Mouse (Mus musculus) c-Kit-positive CD71-positive TER-119-negative erythroid progenitor cells, embryonic 14.5 days (primary cell): ENCODE results near the gene Sptbn2.
"Not testable (repeated sequence)": the region's sequence is repeated elsewhere in the genome, so short reads cannot be mapped to it uniquely, and the experiment has no call there.

Experiments
- DNase-seq: peaks from one replicate; pipeline ENCODE4 v3.0.0-alpha.2; 2013; ENCODE audit warnings: low read depth

Gene Sptbn2

DNA sequence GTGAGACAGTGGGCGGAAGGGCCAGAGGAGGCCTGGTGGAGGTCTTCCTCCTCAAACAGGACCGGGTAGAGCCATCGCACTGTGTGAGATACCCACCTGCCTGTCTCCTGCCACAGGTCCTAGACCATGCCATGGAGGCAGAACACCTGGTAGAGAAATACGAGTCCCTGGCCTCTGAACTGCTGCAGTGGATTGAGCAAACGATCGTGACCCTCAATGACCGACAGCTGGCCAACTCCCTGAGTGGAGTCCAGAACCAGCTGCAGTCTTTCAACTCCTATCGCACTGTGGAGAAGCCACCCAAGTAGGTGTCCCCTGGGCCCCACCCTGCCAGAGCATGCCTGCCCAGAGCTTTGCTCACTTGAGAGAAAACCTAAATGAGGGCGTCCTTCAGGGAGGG is 18.2 kb downstream of the Sptbn2 start:
- no peak for DNase-seq

DNA sequence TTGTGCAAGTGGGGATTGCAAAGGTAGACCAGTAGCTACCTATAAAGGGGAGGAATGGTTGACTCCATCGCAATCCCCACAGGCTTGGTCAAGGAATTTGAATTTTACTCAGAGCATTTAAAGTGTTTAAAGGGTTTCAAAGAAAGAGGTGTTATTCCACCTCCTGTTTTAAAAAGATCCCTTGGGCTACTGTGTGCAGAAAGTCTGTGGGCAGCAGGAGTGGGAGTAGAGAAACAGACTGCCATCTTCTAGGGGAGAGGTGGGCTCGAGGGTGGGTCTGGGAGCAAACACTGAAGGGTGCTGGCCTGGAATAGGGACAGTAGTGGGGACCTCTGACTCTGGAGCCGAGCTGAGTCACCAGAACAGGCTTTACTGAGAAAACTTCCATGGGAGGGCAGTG is 22.1 kb downstream of the Sptbn2 start:
- no peak for DNase-seq

DNA sequence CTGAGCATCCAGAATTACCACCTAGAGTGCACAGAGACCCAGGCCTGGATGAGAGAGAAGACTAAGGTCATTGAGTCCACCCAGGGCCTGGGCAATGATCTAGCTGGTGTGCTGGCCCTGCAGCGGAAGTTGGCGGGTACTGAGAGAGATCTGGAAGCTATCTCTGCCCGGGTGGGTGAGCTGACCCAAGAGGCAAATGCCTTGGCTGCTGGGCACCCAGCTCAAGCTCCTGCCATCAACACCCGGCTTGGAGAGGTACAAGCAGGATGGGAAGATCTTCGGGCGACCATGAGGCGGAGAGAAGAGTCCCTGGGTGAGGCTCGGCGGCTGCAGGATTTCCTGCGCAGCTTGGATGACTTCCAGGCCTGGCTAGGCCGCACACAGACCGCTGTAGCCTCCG is 26.9 kb downstream of the Sptbn2 start:
- DNase-seq = no peak

DNA sequence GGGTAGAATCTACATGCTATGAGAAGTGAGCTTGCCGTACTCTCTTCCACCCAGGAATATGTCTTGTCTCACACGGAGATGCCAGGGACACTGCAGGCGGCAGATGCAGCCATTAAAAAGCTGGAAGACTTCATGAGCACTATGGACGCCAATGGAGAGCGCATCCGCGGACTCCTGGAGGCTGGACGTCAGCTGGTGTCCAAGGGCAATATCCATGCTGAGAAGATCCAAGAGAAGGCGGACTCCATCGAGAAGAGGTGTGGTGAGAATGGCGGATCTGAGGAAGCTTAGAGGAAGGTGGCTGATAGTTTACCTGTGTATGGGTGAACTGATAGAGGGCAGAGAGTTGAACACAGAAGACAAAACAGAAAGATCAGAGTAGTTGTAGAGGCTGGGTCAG is 28.1 kb downstream of the Sptbn2 start:
- DNase-seq = no peak

DNA sequence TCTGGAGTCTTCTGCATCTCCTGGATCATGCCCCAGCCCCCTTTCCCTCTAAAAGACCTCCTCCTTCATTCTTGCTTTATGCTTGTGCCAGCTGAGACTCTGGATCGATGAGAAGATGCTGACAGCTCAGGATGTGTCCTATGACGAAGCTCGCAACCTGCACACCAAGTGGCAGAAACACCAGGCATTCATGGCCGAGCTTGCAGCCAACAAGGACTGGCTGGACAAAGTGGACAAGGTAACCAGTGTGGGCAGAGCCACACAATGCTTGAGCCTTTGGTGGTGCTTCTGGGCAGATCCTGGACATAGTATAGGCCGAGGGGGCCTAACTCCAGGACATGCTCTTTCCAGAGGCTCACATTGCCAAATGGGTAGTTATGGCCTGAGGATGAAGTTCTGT is 28.8 kb downstream of the Sptbn2 start:
- no peak for DNase-seq

DNA sequence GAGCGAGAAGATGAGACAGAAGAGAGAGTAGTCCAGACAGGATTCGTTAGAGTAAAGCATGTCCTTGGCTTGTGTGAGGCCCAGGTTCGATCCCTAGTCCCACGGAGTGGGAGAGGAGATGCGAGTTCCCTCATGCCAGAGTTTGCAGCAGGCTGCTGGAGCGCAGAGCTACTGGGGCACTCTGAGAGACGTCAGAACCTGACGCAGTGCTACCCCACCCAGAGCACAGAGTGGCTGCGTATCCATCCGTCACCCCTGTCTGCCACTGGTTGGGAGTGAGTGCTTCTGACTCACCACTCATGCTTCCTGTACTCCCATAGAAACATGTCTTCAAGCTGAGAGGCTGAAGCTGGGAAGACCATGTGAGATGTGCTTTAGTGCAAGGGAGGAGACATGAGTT is 30.5 kb downstream of the Sptbn2 start:
- DNase-seq = no peak

DNA sequence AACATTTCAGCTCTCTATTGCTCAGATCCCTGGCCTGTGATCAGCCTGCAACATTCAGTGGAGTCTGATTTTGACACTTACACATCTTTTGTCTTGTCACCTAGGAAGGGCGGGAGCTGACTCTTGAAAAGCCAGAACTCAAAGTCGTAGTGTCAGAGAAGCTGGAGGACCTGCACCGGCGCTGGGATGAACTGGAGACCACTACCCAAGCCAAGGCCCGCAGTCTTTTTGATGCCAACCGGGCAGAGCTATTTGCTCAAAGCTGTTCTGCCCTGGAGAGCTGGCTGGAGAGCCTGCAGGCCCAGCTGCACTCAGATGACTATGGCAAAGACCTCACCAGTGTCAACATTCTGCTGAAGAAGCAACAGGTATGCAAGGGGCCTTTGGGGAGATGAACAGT is 31.3 kb downstream of the Sptbn2 start:
- no peak for DNase-seq

DNA sequence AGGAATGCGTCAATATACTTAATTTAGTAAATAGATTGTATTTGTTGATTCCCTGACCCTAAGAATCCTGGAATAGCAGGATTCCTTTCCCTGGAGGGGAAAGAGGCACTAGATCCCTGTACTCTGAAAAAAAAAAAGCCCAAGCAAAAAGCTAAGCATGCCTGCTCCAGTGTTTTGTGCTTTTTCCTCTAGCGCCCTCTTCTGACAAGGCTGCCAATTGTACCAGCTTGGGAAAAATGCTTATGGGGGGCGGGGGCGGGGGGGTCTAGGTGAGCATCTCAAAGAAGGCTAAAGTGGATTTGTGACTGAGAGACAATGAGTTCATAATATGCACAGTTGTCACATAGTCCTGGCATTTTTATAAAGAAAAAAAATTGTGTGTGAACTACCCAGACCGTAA is 32.6 kb downstream of the Sptbn2 start:
- no peak for DNase-seq

DNA sequence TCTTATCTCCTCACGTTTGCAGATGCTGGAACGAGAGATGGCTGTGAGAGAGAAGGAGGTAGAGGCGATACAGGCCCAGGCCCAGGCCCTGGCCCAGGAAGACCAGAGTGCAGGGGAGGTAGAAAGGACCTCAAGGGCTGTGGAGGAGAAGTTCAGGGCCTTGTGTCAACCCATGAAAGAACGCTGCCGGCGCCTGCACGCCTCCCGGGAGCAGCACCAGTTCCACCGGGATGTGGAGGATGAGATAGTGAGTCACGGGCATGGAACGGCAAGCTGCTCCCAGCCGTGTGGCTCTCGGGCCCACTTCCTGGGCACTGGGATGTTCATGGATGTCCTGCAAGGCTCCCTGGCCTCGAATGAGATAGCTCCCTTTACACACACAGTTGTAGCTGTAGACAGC is 33.1 kb downstream of the Sptbn2 start:
- no peak for DNase-seq

DNA sequence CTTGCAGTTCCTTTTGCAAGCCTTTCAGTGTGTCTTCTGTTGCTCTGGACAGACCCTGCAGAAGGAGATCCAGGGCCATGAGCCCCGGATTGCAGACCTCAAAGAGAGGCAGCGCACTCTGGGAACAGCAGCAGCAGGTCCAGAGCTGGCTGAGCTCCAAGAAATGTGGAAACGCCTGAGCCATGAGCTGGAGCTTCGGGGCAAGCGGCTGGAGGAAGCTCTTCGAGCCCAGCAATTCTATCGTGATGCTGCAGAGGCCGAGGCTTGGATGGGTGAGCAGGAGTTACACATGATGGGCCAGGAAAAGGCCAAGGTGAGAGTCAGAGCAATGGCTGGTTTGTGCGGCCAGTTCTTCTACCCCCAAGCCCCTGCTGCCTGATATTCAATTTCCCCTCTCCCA is 34.1 kb downstream of the Sptbn2 start:
- no peak for DNase-seq

DNA sequence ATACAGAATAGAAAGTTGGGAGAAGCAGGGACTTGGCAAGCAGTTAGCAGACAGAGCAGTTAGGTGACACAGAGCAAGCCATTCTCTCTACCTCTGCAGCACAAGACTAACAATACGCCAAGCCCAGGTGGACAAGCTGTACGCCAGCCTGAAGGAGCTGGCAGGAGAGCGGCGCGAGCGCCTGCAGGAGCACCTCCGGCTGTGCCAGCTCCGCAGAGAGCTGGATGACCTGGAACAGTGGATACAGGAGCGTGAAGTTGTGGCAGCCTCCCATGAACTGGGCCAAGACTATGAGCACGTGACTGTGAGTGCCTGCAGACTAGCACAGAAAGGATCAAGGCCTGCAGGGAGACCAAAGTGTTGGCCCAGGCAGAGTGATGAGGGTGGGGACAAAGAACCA is 34.7 kb downstream of the Sptbn2 start:
- DNase-seq = no peak

DNA sequence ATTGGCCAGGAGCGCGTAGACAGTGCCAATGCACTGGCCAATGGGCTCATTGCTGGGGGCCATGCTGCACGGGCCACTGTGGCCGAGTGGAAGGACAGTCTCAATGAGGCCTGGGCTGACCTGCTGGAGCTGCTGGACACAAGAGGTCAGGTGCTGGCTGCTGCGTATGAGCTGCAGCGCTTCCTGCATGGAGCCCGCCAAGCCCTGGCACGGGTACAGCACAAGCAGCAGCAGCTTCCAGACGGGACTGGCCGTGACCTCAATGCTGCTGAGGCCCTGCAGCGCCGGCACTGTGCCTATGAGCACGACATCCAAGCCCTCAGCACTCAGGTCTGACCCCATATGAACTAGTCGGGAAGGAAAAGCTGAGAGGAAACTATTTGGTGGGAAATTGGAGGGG is 35.6 kb downstream of the Sptbn2 start:
- DNase-seq = no peak

DNA sequence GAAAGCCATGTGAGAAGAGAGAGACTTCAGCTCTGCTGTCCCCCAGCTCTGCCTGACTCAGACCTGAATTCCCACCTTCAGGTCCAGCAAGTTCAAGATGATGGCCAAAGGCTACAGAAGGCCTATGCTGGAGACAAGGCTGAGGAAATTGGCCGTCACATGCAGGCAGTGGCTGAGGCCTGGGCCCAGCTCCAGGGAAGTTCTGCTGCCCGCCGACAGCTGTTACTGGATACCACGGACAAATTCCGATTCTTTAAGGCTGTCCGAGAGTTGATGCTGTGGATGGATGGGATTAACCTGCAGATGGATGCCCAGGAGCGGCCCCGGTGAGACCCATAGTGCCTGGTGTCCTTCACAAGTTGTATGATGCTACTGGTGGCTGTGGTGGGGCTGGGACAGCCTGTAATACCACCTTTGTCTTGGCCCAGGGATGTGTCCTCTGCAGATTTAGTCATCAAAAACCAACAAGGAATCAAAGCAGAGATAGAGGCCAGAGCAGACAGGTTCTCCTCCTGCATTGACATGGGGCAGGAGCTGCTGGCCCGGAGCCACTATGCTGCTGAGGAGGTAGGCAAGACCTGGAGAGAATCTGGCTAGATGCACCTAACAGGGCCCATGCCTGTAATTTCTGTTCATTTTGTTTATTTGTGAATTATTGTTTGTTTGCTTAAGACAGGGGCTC is 36.8 kb downstream of the Sptbn2 start:
- no peak for DNase-seq

DNA sequence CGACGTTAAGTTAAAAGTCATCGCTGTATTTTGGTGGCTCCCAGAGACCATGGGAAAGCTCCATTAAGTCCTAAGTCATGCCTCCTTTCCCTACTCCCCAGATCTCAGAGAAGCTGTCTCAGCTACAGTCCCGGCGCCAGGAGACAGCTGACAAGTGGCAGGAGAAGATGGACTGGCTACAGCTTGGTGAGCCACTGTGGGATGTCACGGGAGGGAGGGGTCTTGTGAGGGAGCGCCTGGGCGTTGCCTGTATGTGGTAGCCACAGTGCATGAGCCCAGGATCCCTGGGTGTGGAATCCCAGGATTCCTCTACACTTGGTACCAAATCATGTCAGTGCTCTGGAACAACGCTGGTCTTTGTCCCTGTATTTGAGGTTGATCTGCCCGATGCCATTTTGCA is 37.5 kb downstream of the Sptbn2 start:
- no peak for DNase-seq

DNA sequence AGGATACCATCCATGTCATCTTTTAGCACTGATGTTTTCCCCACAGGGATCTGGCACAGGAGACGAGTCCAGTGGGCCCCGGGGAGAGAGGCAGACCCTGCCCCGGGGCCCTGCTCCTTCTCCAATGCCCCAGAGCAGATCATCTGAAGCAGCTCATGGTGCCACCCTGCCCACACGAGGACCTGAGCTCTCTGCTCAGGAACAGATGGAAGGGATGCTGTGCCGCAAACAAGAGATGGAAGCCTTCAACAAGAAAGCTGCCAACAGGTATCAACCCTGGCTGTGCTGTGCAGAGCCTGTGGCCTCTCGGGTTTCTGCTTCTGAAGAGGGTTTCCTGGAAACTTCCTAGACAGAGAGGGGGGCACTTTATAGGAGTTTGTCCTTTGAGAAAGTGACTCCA is 39.0 kb downstream of the Sptbn2 start:
- no peak for DNase-seq

DNA sequence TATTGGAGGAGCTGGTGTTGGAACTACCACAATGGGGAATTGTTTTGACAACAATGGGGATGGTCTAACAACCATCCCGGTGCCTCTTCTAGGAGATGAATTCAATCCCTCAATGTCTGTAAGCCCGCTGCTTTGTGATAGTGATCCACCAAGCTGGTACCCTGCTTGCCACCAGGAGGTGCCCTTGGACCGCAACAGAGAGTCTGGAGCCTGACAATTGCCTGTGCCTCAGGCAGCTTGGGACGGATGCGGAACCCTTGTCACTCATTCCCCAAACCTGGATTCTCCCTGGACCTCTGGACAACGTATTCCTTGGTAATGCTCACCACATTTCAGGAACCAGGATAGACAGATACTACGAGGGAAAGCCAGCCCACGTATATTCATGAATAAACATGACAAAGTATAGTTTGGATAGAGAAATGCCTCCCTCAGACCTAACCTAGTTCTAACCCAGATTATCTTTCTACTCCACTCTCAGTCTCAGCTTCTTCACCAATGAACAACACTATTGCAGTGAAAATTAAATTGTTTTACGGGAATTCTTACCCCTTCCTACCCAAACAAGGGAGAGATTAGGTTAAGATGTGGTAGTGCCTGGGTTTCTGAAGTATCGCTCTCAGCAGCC is 44.7 kb downstream of the Sptbn2 start:
- peak; percentile 83 for DNase-seq

DNA sequence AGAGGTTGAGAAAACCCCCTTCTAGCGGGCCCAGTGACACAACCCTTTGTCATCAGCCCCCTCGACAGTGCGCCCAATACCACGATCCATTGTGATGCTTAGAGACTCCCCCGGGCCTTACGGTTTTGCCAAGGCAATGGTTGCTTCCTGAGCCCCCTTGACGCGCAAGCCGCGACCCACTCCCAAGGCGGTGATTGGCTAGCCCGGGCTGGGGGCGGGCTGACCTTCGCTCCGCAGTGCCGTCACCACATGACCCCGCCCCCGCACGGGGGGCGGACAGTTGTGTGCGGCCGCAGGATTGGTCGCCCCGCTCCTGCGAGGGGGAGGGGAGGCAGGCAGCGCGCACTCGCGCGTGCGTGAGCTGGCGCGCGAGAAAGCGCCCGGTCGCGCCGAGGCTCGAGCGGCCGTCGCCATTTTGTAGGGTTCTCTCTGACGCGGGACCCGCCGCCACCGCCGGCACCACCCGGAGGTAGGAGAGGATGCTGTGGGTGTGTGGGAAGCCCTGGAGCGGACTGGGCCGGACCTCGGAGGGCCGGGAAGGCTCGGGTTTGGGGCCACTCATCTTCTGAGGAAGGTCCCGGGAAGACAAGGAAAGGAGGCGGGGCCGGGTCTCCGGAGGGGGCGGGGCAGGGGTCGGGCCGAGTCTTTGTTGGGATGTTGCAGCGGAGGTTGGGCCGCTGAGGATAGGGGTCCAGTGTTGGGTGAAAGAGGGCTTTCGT is 45.4 kb downstream of the Sptbn2 start, which contains the start of gene Rbm4b:
Gene Rbm4b (plus strand): TSS at position 305 of the 719 bp plus-strand sequence.
- peak; percentile 89 for DNase-seq

DNA sequence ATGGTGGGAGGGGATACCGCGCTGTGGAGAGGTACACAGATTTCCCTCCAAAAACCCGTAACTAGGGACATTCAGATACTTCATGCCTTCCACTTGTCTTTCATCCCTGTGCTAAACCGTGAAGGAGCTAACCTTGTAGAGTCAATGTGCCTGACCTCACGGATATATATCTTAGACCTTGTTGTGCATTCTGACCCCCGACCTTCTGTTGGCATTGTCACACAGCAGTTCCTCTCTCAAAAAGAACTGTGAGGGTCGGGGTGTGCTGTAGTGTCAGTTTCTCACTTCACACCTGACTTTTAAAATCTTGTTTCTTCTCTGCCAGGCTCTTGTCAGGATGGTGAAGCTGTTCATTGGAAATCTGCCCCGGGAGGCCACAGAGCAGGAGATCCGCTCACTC is 46.0 kb downstream of the Sptbn2 start:
- no peak for DNase-seq

DNA sequence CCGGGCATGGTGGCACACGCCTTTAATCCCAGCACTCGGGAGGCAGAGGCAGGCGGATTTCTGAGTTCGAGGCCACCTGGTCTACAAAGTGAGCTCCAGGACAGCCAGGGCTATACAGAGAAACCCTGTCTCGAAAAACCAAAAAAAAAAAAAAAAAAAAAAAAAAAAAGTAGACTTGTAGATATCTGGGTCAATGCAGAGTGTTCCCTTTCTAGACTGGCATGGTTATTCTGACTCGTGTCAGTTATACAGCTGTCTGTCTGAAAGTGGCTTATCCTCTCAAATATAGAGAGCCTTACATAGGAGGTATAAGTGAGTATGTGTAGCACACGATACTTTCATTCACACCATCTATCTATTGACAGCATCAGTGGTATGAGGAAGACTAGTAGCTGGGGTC is 49.6 kb downstream of the Sptbn2 start:
- not testable (repeated sequence) for DNase-seq

DNA sequence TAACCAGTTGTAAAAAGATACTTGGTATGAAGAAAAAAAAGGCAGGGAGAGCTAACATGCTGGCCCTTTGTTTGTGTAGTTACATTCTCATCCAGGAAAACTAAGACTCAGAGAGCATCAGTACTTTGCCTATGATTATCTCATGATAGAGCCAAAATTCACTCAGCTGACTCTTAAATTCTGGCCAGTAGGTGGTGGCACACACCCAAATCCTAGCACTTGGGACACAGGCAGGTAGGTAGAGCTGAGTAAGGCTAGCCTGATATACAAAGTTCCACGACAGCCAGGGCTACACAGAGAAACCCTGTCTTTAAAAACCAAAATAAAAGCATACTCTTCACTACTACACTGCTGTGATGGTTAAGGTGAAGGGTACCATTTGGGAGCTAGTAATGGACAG is 51.9 kb downstream of the Sptbn2 start:
- DNase-seq = no peak

DNA sequence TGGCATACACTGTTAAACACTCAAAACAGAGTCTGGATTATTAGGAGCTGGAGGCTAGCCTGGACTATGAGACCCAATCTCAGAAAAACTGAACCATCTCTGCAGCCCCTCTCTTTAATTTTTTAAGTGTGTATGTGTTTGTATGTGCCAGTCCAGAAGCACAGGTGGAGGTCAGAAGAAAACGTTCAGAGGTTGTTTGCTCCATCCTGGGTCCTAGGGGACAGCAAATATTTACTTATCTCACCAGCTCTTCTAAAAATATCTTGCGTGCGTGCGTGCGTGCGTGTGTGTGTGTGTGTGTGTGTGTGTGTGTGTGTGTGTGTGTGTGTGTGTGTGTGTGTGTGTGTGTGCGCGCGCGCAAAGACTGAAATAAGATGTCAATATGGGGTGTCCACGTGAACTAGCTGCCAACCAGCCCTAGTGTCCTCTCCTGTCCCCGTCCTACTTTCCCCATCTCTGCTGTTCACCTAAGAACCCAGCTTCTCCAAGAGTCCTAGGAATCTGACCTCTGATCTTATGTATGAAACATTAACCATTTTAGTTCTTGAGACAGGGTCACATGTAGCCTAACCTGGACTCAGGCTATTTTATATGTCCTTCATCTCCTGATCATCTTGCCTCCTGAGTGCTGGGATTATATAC is 56.7 kb downstream of the Sptbn2 start:
- no peak for DNase-seq

DNA sequence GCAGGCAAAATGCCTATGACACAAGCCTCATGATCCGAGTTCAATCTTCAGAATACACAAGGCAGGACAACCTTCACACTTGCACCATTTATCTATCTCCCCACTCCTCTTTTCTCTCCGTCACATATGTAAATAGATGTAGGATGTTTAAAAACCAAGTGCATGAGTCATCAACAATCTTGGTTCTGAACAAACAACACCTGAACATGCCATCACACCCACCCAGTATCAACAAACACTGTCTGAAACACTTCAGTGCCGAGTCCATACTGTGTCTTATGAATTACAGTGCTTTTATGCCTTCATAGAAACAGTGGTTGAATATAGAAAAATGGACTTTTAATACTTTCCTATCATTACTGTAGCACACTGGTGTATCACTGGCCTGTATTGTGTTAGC is 61.8 kb downstream of the Sptbn2 start:
- DNase-seq = no peak

DNA sequence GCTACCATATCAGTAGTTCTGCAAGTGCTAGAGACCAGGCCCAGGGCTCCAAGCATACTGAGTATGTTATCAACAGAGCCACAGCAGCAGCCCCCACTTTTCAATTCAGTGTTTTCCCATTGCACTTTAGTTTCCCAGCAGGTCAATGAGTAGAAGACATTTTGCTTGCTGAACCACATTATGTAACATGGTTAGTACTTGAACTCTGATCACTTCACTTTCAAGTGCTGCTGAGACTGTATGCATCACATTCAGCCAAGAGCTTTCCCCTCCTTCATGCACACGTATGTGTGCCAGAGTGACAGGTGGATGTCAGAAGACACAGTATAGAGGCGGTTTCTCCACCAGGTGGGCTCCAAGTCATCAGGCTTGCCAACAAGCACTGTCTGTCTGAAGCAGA is 71.9 kb downstream of the Sptbn2 start:
- no peak for DNase-seq
